Mouse (Mus musculus) liver, embryonic 15.5 days (tissue): ENCODE data around the gene Rassf4. TPM values are rescaled to one million over a fixed set of nuclear protein-coding genes. Genes with fewer than 3 reads are reported as not detected.

ENCODE experiments used
- ATAC-seq: fragments of 200-750 bp; cut with Nextera tagmentation; 2 replicates; pipeline ENCODE4 v1.8.0; 2017; ENCODE audit warnings: moderate number of reproducible peaks, mild to moderate bottlenecking, moderate library complexity; ENCODE audit not compliant: insufficient read depth
- H3K27ac ChIP-seq: fragments of 300-500 bp; sonication (generic); replicated peaks from 2 replicates; pipeline ENCODE4 v1.5.1; 2015; ENCODE audit warnings: mild to moderate bottlenecking, inconsistent platforms
- H3K27me3 ChIP-seq: fragments of 300-500 bp; sonication (generic); 2 replicates; pipeline ENCODE4 v1.6.1; 2015; ENCODE audit warnings: mild to moderate bottlenecking, inconsistent platforms
- H3K36me3 ChIP-seq: fragments of 300-500 bp; sonication (generic); replicated peaks from 2 replicates; pipeline ENCODE4 v1.6.1; 2015; ENCODE audit warnings: moderate library complexity, mild to moderate bottlenecking, inconsistent platforms
- H3K4me1 ChIP-seq: fragments of 300-500 bp; sonication (generic); replicated peaks from 2 replicates; pipeline ENCODE4 v1.6.1; 2015; ENCODE audit warnings: inconsistent platforms
- H3K4me2 ChIP-seq: fragments of 300-500 bp; sonication (generic); 2 replicates; pipeline ENCODE4 v1.6.1; 2015; ENCODE audit warnings: moderate library complexity, mild to moderate bottlenecking, inconsistent platforms
- H3K4me3 ChIP-seq: fragments of 300-500 bp; sonication (generic); replicated peaks from 2 replicates; pipeline ENCODE4 v1.5.1; 2015; ENCODE audit warnings: mild to moderate bottlenecking, inconsistent platforms
- H3K9ac ChIP-seq: fragments of 300-500 bp; sonication (generic); 2 replicates; pipeline ENCODE4 v1.6.1; 2015; ENCODE audit warnings: moderate library complexity, mild to moderate bottlenecking, inconsistent platforms
- H3K9me3 ChIP-seq: fragments of 300-500 bp; sonication (generic); replicated peaks from 2 replicates; pipeline ENCODE4 v1.6.1; 2016; ENCODE audit warnings: inconsistent platforms
- WGBS: fragments of 180-500 bp; shearing (Covaris S2); methylation state at CpG from one replicate; pipeline ENCODE4 v1.1.7; 2015; ENCODE audit warnings: mixed read lengths; ENCODE audit not compliant: insufficient replicate concordance; 5-methylcytosine and 5-hydroxymethylcytosine counted together
- polyA plus RNA-seq: library from polyadenylated mRNA; unstranded; fragments of >200 nt; fragmentation: Nextera tagmentation; extraction: Ambion mirVana; gene quantifications from 2 replicates; pipeline ENCODE4 v1.2.1, GENCODE M21; 2015

Rassf4 gene
- polyA plus RNA-seq, 1 experiment from 2014 or later: 7.7 TPM

DNA sequence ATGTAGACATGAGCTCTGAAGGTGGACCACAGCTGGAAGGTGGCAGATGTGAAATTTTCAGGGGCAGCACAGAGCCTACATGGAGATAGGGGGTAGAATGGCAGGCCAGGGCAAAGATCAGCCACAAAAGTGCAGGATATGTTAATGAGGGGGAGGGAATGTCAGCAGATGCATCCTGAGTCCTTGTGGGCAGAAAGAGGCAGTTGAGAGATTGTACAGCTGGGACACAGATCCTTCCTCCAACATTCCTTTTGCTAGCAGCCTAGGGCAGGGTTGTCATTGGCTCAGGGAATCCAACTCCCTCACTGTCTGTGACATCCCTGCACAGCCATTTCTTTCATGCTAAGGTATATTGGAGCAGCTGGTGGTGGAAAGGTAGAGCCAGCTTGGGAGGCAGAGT, 27.1 kb upstream of the Rassf4 start:
- H3K27me3 ChIP-seq: no peaks in the 10 kb centered on the region
- H3K9me3 ChIP-seq: no peaks in the 10 kb centered on the region
- no peak overlapping the region for H3K9ac ChIP-seq
- ATAC-seq: no peak
- no peak overlapping the region for H3K4me3 ChIP-seq
- H3K36me3 ChIP-seq: no peaks in the 10 kb centered on the region
- no peak overlapping the region for H3K4me2 ChIP-seq
- no peaks in the 10 kb centered on the region for H3K4me1 ChIP-seq
- H3K27ac ChIP-seq: no peak overlapping the region

DNA sequence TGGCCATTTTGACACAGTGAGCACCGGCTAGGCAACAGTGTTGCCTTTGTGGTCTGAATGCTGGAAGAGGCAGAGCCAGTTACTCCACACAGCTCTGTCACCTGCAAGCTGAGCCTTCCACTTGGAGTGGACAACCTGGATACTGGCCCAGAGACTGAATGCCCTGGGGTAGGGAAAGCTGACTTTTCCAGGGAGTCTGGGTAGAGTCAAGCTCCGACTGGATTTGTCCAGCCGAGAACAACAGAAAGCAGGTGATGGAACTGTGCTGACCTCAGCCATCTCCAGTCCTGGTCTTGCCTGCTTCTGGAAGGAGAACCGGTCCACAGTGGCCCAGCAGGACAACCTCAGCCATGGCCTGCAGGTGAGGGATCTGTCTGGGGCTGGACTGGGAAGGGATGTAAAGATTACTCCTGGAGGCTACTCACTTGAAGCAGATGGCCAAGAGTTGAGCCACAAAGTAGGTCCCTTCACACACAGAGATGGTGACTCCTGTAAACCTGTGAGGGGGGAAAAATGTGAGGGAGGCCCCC, 24.2 kb upstream of the Rassf4 start:
- Histone ChIP-seq H3K36me3 (no peaks in the 10 kb centered on the region), H3K9me3 (no peaks in the 10 kb centered on the region), H3K4me2 (no peak overlapping the region), H3K27me3 (no peaks in the 10 kb centered on the region), H3K4me3 (no peak overlapping the region), H3K9ac (no peak overlapping the region), H3K4me1 (no peaks in the 10 kb centered on the region), H3K27ac (no peak overlapping the region)
- WGBS: 55% methylated on average over 4 of the region's 4 CpGs
- ATAC-seq: no peak

DNA sequence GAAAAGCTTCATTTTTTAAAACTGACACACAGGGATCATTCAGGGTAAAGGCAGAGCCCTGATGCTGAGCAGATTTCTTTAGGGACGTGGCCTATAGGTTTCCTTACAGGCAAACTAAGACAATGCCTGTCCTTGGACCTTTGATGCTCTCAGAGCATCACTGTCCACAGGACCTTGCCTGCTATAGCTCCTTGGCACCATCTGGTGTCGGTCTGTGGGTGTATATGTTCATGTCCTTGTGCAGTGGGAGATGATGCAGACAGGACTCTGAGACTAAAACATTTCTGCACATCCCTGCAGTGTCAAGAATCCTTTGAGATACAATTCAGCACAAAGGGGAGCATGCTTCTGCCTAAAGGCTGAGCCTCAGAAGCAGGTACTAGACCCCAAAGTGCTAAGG, 23.7 kb upstream of the Rassf4 start:
- Histone ChIP-seq H3K9me3 (no peaks in the 10 kb centered on the region), H3K4me2 (no peak overlapping the region), H3K9ac (no peak overlapping the region), H3K27me3 (no peaks in the 10 kb centered on the region), H3K27ac (no peak overlapping the region), H3K4me3 (no peak overlapping the region), H3K36me3 (no peaks in the 10 kb centered on the region), H3K4me1 (no peaks in the 10 kb centered on the region)
- 28% methylated on average over 2 of the region's 2 CpGs for WGBS
- ATAC-seq: no peak

DNA sequence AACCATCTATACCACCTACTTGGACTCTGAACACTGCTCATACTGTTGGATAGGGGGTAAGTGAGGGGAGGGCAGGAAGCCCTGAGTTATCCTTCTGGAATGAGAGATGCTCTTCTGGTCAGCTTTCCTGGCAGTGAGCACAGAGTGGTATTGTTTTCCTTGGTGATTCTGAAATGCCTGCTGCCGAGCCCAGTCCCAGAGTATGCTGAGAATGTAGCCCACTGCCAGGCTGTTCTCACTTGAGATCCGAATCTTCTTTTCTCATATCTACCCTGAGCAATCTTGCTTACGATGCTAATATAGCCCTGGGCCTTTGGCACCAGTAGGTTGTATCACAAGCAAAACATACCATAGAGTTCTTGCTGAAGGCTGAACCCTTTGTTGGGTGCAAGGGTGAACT, 20.6 kb upstream of the Rassf4 start:
- Histone ChIP-seq H3K27ac (no peak overlapping the region), H3K27me3 (no peaks in the 10 kb centered on the region), H3K36me3 (no peaks in the 10 kb centered on the region), H3K9me3 (no peaks in the 10 kb centered on the region), H3K4me3 (no peak overlapping the region), H3K4me1 (no peaks in the 10 kb centered on the region), H3K4me2 (no peak overlapping the region), H3K9ac (no peak overlapping the region)
- 59% methylated on average over 3 of the region's 3 CpGs for WGBS
- ATAC-seq: no peak

DNA sequence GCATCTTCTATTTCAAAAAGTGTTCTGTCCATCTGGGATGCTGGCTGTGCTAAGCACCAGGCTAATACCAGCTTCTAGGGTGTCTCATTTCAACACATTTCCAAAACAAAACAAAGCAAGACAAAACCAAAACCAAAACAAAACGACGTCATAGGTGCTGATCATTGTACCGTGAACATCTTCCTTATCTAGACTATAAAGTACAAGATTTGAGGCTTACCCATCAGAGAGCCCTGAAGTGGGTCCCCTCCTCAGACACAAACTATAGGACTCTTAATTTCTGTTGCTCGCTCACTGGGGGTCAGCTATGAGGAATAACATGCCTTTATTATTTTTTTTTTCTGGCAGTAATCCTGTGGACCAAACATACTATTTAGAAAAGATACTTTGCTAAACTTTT, 19.9 kb upstream of the Rassf4 start:
- H3K27me3 ChIP-seq: no peaks in the 10 kb centered on the region
- WGBS: 61% methylated on average over 4 of the region's 4 CpGs
- H3K4me1 ChIP-seq: no peaks in the 10 kb centered on the region
- no peak for ATAC-seq
- H3K9ac ChIP-seq: no peak overlapping the region
- H3K4me2 ChIP-seq: no peak overlapping the region
- H3K4me3 ChIP-seq: no peak overlapping the region
- H3K27ac ChIP-seq: no peak overlapping the region
- no peaks in the 10 kb centered on the region for H3K36me3 ChIP-seq
- H3K9me3 ChIP-seq: no peaks in the 10 kb centered on the region

DNA sequence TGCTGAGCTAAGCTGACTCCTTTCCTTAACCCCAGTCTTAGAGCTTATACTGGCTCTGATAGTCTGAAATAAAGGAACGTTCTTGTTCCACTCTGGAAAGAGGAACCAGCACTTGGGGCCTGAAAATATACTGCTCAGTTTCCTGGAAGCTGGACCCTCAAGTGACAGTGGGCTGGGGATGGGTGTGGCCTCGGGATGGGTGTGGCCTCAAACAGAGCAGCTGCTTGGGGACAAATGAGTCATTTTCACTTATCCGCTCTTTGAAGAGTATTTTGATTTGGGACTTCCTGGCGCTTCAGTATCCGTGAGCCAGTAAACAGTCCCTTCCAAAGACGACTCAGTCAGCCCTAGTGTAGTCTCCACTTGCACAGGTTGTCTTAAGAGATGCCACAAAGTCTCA, 8.6 kb upstream of the Rassf4 start:
- 0 out of 2 replicates have a peak, but pooled peaks have one; percentile 37 for ATAC-seq
- Histone ChIP-seq H3K9ac (no peak overlapping the region), H3K27me3 (no peaks in the 10 kb centered on the region), H3K4me3 (no peak overlapping the region), H3K4me1 (no peaks in the 10 kb centered on the region), H3K27ac (no peak overlapping the region), H3K9me3 (no peaks in the 10 kb centered on the region), H3K36me3 (no peaks in the 10 kb centered on the region), H3K4me2 (no peak overlapping the region)
- 6% methylated on average over 6 of the region's 6 CpGs for WGBS

DNA sequence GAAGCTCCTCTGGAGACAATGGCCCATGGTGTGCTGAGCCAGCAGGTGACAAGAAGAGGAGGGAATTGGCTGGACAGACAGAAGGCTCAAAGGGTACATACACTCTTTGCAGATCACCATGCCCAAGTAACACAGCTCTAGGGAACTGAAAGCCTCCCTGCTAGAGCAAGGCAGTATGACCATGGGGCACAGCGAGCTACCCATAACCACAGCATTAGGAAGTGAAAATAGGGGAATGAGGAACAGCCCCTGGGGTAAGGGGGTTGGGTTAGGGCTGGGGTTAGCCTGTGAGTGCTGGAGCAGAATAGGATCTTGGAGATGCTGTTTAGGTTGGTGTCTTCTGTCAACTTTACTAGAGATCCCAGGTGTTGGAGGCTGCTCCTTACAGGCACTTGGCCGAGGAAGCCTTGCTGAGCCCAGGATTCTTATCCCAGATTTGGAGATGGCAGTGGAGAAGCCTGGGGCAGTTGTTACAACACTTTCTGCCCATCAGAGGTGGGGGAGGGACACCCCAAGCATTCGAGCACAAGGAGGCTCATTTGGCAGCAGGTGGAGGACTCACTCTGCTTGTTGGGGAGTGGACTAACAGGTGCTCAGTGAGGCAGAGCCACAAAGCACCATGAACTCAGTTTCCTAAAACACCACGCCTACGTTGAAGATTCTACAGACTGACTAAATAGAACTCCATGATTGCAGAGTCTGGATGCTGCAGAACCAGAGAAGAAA, 6.0 kb upstream of the Rassf4 start:
- peaks cover 7% of the 10 kb centered on the region for H3K4me1 ChIP-seq
- 39% methylated on average over 5 of the region's 5 CpGs for WGBS
- peak overlapping the region; percentile 55 for H3K27ac ChIP-seq
- no peak overlapping the region for H3K9ac ChIP-seq
- H3K27me3 ChIP-seq: no peaks in the 10 kb centered on the region
- no peak overlapping the region for H3K4me3 ChIP-seq
- H3K4me2 ChIP-seq: no peak overlapping the region
- no peaks in the 10 kb centered on the region for H3K36me3 ChIP-seq
- H3K9me3 ChIP-seq: no peaks in the 10 kb centered on the region
- ATAC-seq: peak; percentile 50

DNA sequence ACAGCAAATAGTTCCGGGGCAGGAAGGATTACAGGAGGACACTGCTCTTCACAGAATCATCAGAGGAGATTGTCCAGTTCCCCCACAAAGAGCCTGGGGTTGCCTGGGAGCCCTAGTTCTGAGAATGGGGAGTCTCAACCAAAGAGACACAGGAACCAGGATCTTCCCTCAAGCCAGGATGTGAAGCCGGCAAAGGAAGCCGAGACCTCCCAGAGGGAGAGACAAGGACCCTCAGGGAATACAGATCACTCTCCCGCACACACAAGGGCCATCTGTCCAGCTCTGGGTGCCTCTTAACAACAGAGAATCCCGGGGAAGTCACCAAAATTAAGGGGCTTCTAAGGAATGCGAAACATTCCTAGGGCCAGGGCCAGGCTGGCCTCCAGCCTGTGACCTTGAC, 3.6 kb upstream of the Rassf4 start:
- Histone ChIP-seq H3K4me2 (no peak overlapping the region), H3K27ac (no peak overlapping the region), H3K9ac (no peak overlapping the region), H3K27me3 (no peaks in the 10 kb centered on the region; the same call in 1 of the 2 replicates), H3K4me1 (peaks cover 24% of the 10 kb centered on the region), H3K36me3 (no peaks in the 10 kb centered on the region), H3K9me3 (no peaks in the 10 kb centered on the region), H3K4me3 (no peak overlapping the region)
- WGBS: 67% methylated on average over 6 of the region's 6 CpGs
- no peak for ATAC-seq

DNA sequence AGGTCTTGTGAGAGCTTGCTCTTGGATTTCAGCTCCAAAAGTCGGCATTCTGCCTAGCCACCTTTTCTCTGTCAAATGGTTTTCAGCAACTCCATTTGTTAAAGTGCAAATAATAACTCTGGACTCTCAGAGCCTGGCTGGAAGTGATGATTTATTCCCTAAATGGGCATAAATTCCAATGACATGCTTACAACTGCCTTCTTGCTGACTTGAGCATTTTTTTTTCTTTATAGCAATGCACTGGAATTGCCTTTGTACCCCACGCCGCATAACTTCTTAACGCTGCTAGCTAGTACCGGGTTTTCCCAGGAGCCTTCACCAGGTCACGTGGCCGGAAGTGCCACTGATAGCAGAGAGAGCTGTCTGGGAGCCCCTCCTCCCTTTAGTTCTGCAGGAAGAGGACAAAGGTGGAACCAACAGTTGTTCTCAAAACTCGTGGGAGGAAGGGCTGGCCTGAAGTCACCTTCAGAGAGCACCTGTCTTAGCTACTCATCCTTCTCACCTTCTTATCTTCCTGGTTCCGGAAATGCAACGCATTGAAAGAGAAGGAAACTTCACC, 2.7 kb upstream of the Rassf4 start:
- Histone ChIP-seq H3K9ac (no peak overlapping the region), H3K27ac (peak overlapping the region; percentile 29; the same call in 1 of the 2 replicates), H3K36me3 (no peaks in the 10 kb centered on the region), H3K9me3 (no peaks in the 10 kb centered on the region), H3K4me1 (peaks cover 24% of the 10 kb centered on the region), H3K4me3 (no peak overlapping the region), H3K27me3 (no peaks in the 10 kb centered on the region; the same call in 1 of the 2 replicates), H3K4me2 (no peak overlapping the region)
- no peak for ATAC-seq
- WGBS: 46% methylated on average over 10 of the region's 10 CpGs

DNA sequence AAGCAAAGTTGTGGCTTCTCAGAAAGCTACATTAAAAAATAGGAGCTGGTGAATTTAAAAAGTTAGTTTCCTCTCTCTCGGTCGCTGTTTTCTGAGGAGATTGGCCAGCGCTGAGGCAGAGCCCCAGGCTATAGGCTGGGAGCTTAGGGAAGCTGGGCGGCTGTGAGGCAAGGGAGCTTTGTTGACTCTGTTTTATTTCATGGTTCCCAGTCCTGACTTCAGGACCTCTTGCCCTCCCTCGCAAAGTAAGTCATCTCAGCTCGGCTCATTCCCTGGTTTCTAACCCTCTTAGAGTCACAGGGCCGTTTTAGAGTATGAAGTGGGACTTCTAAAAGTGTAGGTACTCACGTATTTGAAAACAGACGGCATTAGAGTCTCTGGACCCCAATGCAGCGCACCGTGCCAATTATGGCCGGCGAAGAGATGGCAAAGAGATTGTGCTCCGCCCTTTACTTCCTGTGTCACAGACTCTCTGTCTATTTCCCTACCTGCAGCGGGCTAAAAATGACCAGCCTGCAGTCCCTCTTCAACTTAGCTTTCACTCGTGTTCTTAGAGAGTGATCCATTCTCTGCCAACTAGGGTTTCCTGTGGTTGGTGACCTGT, 633 bp upstream of the Rassf4 start:
- H3K27ac ChIP-seq: peak overlapping the region; percentile 41; the same call in 1 of the 2 replicates

DNA sequence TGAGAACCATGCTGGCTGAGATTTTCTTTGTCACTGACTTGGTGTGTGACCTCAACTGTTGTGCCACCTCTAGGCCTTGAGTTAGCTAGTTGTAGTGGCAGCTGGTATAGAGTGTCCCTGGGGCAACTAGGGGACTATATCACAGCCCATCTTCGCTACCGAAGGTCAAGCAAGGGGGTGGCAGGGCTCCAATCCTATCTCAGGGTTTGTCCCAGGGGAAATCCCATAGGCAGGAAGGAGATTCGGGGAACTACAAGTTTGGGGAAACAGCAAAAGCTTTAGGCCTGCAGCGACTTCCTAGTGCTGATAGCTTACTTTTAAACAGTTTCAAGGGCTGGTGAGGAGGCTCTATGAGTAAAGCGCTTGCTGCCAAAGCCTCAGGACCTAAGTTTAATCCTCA, 1.4 kb downstream of the Rassf4 start:
- Histone ChIP-seq H3K9me3 (no peaks in the 10 kb centered on the region), H3K27me3 (no peaks in the 10 kb centered on the region; the same call in 1 of the 2 replicates), H3K36me3 (no peaks in the 10 kb centered on the region), H3K27ac (no peak overlapping the region), H3K9ac (no peak overlapping the region), H3K4me2 (no peak overlapping the region), H3K4me3 (no peak overlapping the region; the same call in 1 of the 2 replicates), H3K4me1 (peaks cover 29% of the 10 kb centered on the region)
- 65% methylated on average over 5 of the region's 5 CpGs for WGBS
- ATAC-seq: no peak

More for the DNA sequence above, 633 bp upstream of the Rassf4 start:
- no peaks in the 10 kb centered on the region for H3K36me3 ChIP-seq
- peak overlapping the region; percentile 75 for H3K4me2 ChIP-seq
- 0 out of 2 replicates have a peak overlapping the region, but pooled peaks have one; percentile 32 for H3K9ac ChIP-seq
- H3K4me3 ChIP-seq: peak overlapping the region; percentile 53
- no peaks in the 10 kb centered on the region; the same call in 1 of the 2 replicates for H3K27me3 ChIP-seq
- H3K4me1 ChIP-seq: peaks cover 24% of the 10 kb centered on the region
- no peak for ATAC-seq
- 14% methylated on average over 16 of the region's 16 CpGs for WGBS
- H3K9me3 ChIP-seq: no peaks in the 10 kb centered on the region
